Mouse (Mus musculus) heart, embryonic 12.5 days (tissue): ENCODE data around the gene Oxa1l. TPM values are rescaled to one million over a fixed set of nuclear protein-coding genes. Genes with fewer than 3 reads are reported as not detected.

Source experiments
- ATAC-seq: fragments of 200-750 bp; cut with Nextera tagmentation; 2 replicates; pipeline ENCODE4 v1.8.0; 2017; ENCODE audit warnings: moderate TSS enrichment, moderate library complexity; ENCODE audit not compliant: insufficient number of reproducible peaks, low FRiP score
- H3K27ac ChIP-seq: fragments of 300-500 bp; sonication (generic); 2 replicates; pipeline ENCODE4 v1.5.1; 2016; ENCODE audit warnings: mild to moderate bottlenecking, moderate library complexity; ENCODE audit not compliant: poor library complexity, severe bottlenecking
- H3K27me3 ChIP-seq: fragments of 300-500 bp; sonication (generic); replicated peaks from 2 replicates; pipeline ENCODE4 v1.6.1; 2016; ENCODE audit warnings: mild to moderate bottlenecking, moderate library complexity
- H3K36me3 ChIP-seq: fragments of 300-500 bp; sonication (generic); 2 replicates; pipeline ENCODE4 v1.6.1; 2016; ENCODE audit warnings: mild to moderate bottlenecking, moderate library complexity
- H3K4me1 ChIP-seq: fragments of 300-500 bp; sonication (generic); replicated peaks from 2 replicates; pipeline ENCODE4 v1.6.1; 2016; ENCODE audit warnings: mild to moderate bottlenecking
- H3K4me2 ChIP-seq: fragments of 300-500 bp; sonication (generic); 2 replicates; pipeline ENCODE4 v1.6.1; 2016; ENCODE audit warnings: mild to moderate bottlenecking, moderate library complexity
- H3K4me3 ChIP-seq: fragments of 300-500 bp; sonication (generic); 2 replicates; pipeline ENCODE4 v1.5.1; 2016; ENCODE audit warnings: mild to moderate bottlenecking
- H3K9ac ChIP-seq: fragments of 300-500 bp; sonication (generic); 2 replicates; pipeline ENCODE4 v1.6.1; 2016; ENCODE audit warnings: mild to moderate bottlenecking, moderate library complexity
- H3K9me3 ChIP-seq: fragments of 300-500 bp; sonication (generic); replicated peaks from 2 replicates; pipeline ENCODE4 v1.6.1; 2016; ENCODE audit warnings: mild to moderate bottlenecking, moderate library complexity
- WGBS: fragments of 180-500 bp; shearing (Covaris S2); methylation state at CpG from one replicate; pipeline ENCODE4 v1.1.7; 2016; 5-methylcytosine and 5-hydroxymethylcytosine counted together
- polyA plus RNA-seq: library from polyadenylated mRNA; unstranded; fragments of >200 nt; fragmentation: Nextera tagmentation; extraction: Ambion mirVana; gene quantifications from 2 replicates; pipeline ENCODE4 v1.2.1, GENCODE M21; 2016

Oxa1l gene
- polyA plus RNA-seq, 1 experiment from 2014 or later, result 53.3 TPM

- H3K9ac ChIP-seq, result no peak overlapping the region
- no peak overlapping the region for H3K4me2 ChIP-seq
- no peaks in the 10 kb centered on the region for H3K9me3 ChIP-seq
- no peak for ATAC-seq
- H3K36me3 ChIP-seq, result no peaks in the 10 kb centered on the region
- H3K27ac ChIP-seq, result no peak overlapping the region
- no peak overlapping the region for H3K4me3 ChIP-seq
- 54% methylated on average over 9 of the region's 9 CpGs for WGBS
- H3K4me1 ChIP-seq, result peaks cover 46% of the 10 kb centered on the region
- no peaks in the 10 kb centered on the region for H3K27me3 ChIP-seq
Measured at GRCm38 (mm10) chr14:54412000-54412576, 51.5 kb downstream of the Oxa1l start.

GRCm38 (mm10) chr14:54412629-54413170 lies 52.1 kb downstream of the Oxa1l start:
- Histone ChIP-seq H3K9me3 (no peaks in the 10 kb centered on the region), H3K9ac (no peak overlapping the region), H3K27ac (no peak overlapping the region), H3K36me3 (no peaks in the 10 kb centered on the region), H3K27me3 (no peaks in the 10 kb centered on the region), H3K4me3 (no peak overlapping the region), H3K4me1 (peaks cover 52% of the 10 kb centered on the region), H3K4me2 (no peak overlapping the region)
- WGBS, result 41% methylated on average over 2 of the region's 2 CpGs
- ATAC-seq, result no peak

DNA sequence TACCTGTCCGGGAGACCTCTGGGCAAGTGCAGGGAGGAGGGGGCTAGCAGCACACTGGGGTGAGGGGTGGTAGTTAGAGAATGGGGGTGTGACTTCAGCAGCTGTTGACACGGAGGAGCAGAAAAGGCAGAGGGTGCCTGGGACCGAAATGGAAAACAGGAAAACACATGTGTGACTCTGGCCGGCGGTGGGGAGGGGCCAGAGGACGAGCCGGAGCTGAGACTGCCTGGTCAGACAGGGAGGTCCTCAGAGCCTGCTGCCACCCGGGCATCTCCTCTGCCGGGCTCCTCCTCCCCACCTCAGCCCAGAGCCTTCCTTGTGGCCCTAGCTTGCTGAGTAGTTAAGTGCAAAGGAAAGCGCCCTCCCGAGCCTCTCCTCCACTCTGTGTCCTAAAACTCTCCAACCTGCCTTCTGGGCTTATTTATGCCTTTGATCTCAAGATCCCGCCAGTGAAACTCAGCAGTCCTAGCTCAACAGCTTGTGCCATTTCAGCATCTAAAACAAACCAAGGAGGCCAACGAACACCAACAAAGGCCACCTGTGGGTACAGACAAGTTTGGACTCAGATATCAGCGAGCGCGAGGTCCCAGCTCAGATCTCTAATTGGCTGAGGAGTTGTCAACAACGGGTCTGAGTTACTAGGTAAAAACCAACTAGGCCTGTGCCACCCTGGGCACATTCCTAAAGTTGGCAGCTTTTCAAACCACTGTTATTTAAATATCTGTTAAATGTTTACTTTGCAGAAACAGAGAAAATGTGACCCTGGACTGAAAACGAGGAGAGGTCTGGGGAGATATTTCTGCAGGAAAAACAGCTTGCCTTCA lies 53.5 kb downstream of the Oxa1l start:
- Histone ChIP-seq H3K4me1 (peaks cover 52% of the 10 kb centered on the region), H3K27me3 (no peaks in the 10 kb centered on the region), H3K4me3 (peak overlapping the region; percentile 17), H3K27ac (no peak overlapping the region), H3K9me3 (no peaks in the 10 kb centered on the region), H3K36me3 (no peaks in the 10 kb centered on the region), H3K9ac (no peak overlapping the region), H3K4me2 (peak overlapping the region; percentile 61)
- ATAC-seq, result peak; percentile 42; the same call in 1 of the 2 replicates
- 11% methylated on average over 18 of the region's 18 CpGs for WGBS

DNA sequence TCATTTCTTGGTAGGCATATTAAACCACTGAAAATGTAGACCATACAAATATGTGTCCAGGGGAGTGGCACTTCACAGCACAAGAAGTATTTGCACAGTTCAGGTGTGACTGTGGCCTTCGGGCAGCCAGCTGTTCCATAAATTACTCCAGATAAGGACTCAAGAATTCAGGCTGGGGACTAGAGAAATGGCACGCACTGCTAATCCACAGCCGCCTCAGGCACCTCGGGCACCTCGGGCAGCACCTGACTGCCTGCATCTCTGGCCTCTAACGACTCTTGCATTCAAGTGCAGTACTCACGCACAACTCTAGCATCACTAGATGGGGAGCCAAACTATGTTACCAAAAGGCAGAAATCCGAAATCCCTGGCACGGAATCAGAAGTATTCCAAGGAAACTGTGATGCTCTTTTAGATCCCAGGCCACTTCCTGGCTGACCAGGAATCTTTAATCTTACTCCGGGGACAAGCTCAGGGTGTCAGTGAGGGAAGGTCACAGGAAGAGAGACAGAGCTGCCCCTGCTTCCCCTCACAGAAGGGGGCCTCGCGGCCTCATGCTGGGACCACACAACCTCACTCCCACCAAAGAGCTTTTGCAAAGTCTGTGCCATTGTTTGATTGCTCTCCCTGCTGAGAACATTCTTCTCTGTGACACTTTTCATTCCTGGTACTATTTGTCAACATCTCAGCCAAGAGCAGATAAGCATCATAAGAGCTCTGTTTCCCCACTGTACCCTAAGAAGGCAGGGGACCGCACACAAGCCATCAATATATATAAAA lies 54.8 kb downstream of the Oxa1l start:
- WGBS, result 15% methylated on average over 13 of the region's 13 CpGs
- Histone ChIP-seq H3K4me2 (0 out of 2 replicates have a peak overlapping the region, but pooled peaks have one; percentile 2), H3K9ac (peak overlapping the region; percentile 22; the same call in 1 of the 2 replicates), H3K36me3 (no peaks in the 10 kb centered on the region), H3K27me3 (no peaks in the 10 kb centered on the region), H3K9me3 (no peaks in the 10 kb centered on the region), H3K4me1 (peaks cover 39% of the 10 kb centered on the region), H3K27ac (no peak overlapping the region), H3K4me3 (no peak overlapping the region)
- ATAC-seq, result no peak

- Histone ChIP-seq H3K9ac (no peak overlapping the region), H3K4me3 (no peak overlapping the region), H3K4me1 (peaks cover 35% of the 10 kb centered on the region), H3K9me3 (no peaks in the 10 kb centered on the region), H3K36me3 (no peaks in the 10 kb centered on the region), H3K4me2 (no peak overlapping the region), H3K27me3 (no peaks in the 10 kb centered on the region), H3K27ac (no peak overlapping the region)
- no peak for ATAC-seq
- WGBS, result 56% methylated on average over 5 of the region's 5 CpGs
Measured at GRCm38 (mm10) chr14:54416229-54416775, 55.7 kb downstream of the Oxa1l start.

GRCm38 (mm10) chr14:54416830-54417229 lies 56.2 kb downstream of the Oxa1l start:
- no peaks in the 10 kb centered on the region for H3K9me3 ChIP-seq
- peak overlapping the region; percentile 60 for H3K4me2 ChIP-seq
- WGBS, result 63% methylated on average over 4 of the region's 4 CpGs
- no peak overlapping the region for H3K27ac ChIP-seq
- H3K9ac ChIP-seq, result 0 out of 2 replicates have a peak overlapping the region, but pooled peaks have one; percentile 60
- H3K36me3 ChIP-seq, result no peaks in the 10 kb centered on the region
- no peak for ATAC-seq
- no peak overlapping the region for H3K4me3 ChIP-seq
- peaks cover 36% of the 10 kb centered on the region for H3K4me1 ChIP-seq
- H3K27me3 ChIP-seq, result no peaks in the 10 kb centered on the region

- peak within 1 kb of the TSS; percentile 60 for H3K9ac ChIP-seq
Measured at GRCm38 (mm10) chr14:54417623-54418081, 57.0 kb downstream of the Oxa1l start, which contains the start of gene Slc7a7. TSS of gene Slc7a7 (minus strand) at chr14:54417780.

More at GRCm38 (mm10) chr14:54417623-54418081, 57.0 kb downstream of the Oxa1l start, which contains the start of gene Slc7a7:
- Histone ChIP-seq H3K4me1 (peaks cover 36% of the 10 kb centered on the region), H3K27ac (no peak within 1 kb of the TSS), H3K4me3 (peak within 1 kb of the TSS; percentile 19), H3K9me3 (no peaks in the 10 kb centered on the region), H3K4me2 (peak within 1 kb of the TSS; percentile 60), H3K36me3 (no peaks in the 10 kb centered on the region), H3K27me3 (no peaks in the 10 kb centered on the region)
- 4% methylated on average over 19 of the region's 19 CpGs for WGBS
- ATAC-seq, result no peak

Other genes with a start within 250 kb of the Oxa1l start
- 365 and 374 TPM in 2 replicates for gene Dad1, start 106.7 kb upstream of the Oxa1l start, polyA plus RNA-seq
- gene Abhd4, start 106.6 kb upstream of the Oxa1l start, polyA plus RNA-seq, result 87.6 and 90.2 TPM in 2 replicates
- gene Olfr49, start 75.9 kb upstream of the Oxa1l start, polyA plus RNA-seq, result not detected in 2 replicates
- gene Slc7a7, start 56.9 kb downstream of the Oxa1l start, polyA plus RNA-seq, result 8.0 and 8.3 TPM in 2 replicates
- gene Mrpl52, start 66.1 kb downstream of the Oxa1l start, polyA plus RNA-seq, result 284 and 290 TPM in 2 replicates
- 127 and 129 TPM in 2 replicates for gene Mmp14, start 70.8 kb downstream of the Oxa1l start, polyA plus RNA-seq
- gene Lrp10, start 103.3 kb downstream of the Oxa1l start, polyA plus RNA-seq, result 50.3 and 55.8 TPM in 2 replicates
- gene Rem2, start 115.3 kb downstream of the Oxa1l start, polyA plus RNA-seq, result 1.9 and 2.4 TPM in 2 replicates
- 63.5 and 65.0 TPM in 2 replicates for gene Prmt5, start 156.7 kb downstream of the Oxa1l start, polyA plus RNA-seq
- 38.0 and 46.3 TPM in 2 replicates for gene Haus4, start 193.8 kb downstream of the Oxa1l start, polyA plus RNA-seq
- 39.5 and 40.7 TPM in 2 replicates for gene Ajuba, start 216.7 kb downstream of the Oxa1l start, polyA plus RNA-seq
- 6.4 and 6.8 TPM in 2 replicates for gene 4931414P19Rik, start 245.2 kb downstream of the Oxa1l start, polyA plus RNA-seq